Mouse (Mus musculus) hindlimb bud, embryonic 11.5 days (tissue): Measurements from ENCODE around the gene Pgm3.

ENCODE experiments used
- DNase-seq: peaks from one replicate; pipeline ENCODE4 v3.0.0-alpha.2; 2012; ENCODE audit warnings: low read depth, low spot score; ENCODE audit errors: extremely low spot score

Gene Pgm3

DNA sequence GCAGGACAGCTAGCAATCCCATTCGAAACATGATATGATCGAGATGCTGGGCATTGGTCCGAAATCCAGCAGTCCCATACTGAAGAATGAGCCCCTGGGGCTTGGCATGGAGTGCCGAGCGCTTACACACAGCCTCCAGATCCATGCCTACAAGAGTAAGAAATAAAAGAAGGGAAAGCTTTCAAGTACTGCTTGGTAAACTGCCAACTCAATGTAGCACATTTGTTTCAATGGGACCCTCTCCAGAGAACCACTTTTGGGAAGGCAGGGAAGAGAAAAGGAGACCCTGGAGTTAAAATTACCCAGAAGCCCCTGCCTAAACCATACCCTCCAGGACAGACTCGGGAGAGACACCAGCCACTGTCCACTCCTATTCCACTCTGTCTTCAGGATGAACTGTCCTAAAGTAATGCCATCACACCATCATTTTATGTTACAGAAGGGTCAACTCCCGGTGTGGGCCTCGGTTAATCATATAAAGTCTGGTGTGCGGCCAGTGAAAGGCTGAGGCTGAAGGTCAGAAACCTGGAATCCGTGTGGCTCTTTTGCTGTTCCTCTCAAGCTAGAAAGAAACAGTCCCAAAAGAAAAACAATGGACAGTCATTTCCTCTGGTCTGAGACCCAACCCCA lies 1.3 kb downstream of the Pgm3 start:
- DNase-seq, result no peak

DNA sequence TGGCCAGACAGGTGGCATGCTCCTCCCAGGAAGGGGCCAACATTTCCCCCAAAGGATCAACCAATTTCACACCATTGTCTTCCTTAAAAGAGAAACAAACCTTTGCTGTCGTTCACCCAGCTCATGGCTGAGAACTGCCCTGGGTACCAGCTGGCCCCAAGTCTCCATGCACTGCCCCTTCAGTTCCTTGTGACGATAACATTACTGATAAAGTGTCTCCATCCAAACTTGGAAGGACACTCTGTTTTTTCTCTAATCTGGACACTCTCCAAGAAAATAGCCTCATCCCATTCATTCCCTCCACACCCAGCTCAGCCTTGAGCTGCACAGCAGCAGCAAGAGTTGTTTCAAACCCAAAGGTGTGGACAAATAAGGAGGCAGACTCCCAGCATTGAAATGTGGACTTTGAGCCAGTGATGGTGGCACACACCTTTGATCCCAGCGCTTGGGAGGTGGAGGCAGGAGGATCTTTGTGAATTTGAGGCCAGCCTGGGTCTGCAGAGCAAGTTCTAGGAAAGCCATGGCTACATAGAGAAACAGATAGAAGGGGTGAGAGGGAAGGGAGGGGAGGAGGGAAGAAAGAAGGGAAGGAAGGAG lies 2.2 kb downstream of the Pgm3 start:
- DNase-seq, result no peak

DNA sequence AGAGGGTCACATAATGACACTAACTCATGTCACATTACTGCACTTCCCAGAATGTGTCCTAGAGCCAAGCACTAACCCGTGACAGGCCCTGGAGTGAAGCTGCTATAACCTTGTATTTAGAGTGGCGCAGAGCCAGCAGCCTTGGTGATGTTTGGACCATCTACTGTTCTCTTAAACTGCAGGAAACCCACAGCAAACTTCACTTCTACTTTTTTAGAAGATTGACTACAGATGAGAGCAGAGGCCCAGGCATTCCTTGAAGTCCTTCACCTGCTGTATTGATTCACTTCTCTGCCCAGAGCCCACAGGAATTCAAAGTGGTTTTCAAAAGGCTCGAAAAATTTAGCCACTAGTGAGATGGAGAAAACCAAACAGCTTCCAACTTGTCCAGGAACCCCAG lies 11.1 kb downstream of the Pgm3 start:
- no peak for DNase-seq

DNA sequence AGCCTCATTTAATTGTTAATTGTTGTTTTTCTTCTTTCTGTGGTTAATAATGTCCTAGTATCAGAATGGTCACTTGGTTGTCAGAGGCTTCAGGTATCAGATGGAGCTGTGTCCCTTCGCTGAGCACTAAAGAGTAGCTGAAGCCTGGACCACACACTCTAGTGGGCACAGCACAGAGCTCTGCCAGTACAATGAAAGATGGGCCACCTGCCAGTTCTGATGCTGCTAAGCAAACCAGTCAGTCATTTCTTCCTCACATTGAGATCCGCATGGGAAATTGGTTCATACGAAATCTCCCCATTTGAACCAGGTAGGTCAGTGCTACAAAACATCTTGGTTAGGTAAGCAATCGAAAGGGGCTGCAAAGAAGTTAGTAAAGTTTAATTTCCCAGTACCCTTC lies 17.0 kb downstream of the Pgm3 start:
- DNase-seq, result no peak

DNA sequence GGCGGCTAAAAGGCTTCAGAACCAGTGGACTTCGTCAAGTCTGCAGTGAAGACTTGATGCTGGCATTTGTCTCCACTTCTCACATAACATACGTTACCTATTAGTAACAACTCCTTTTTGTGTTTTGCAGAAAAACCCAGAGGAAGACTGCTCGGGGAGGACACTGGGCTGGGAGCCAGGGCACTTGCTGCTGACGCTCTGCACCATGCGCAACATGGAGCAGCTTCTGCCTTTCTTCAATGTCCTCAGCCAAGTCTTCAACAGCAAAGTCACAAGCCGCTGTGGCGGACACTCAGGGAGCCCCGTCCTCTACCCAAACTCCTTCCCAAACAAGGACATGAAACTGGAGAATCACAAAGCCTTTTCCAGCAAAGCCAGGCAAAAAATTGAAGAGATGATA lies 17.8 kb downstream of the Pgm3 start:
- DNase-seq, result no peak

DNA sequence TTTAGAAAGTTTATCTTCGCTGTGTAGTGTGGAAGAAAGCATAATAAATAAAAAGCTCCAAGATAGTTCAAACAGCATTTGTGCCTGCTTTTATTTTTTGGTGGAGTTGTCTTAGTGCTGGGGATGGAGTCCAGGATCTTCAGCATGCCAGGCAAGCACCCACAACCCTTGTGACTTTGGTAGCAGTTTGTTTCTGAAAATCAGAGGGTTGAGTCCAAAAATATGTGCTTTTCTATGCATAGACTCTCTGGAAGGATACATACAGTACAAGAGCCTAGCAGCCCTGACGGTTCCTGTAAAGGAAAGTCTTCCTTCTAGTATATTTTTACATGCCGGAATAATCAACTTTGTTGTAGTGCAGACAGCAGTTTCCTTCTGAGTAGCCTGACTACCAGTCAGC lies 20.9 kb downstream of the Pgm3 start:
- no peak for DNase-seq

DNA sequence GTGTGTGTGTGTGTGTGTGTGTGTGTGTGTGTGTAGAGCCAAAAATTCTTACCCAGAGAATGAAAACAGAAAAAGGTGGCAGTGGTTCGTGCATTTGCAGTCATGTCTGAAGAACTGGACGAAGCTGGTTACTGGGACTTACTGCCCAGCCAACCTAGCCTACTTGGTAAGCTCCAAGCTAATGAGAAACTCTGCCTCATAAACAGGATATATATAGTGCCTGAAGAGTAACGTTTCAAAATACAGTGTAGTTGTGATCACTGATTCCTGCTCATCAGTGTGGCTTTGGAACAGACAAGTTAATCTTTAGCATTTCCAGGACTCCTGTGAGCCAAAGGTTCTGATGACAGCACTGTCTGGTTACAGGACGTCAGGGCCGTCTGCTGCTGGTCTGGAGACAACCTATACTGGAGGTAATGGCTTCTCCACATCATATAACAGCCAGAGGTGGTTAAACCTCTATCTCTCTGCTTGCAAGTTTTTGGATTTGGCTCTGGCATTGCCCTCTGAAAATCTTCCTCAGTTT lies 21.9 kb downstream of the Pgm3 start:
- DNase-seq, result no peak

DNA sequence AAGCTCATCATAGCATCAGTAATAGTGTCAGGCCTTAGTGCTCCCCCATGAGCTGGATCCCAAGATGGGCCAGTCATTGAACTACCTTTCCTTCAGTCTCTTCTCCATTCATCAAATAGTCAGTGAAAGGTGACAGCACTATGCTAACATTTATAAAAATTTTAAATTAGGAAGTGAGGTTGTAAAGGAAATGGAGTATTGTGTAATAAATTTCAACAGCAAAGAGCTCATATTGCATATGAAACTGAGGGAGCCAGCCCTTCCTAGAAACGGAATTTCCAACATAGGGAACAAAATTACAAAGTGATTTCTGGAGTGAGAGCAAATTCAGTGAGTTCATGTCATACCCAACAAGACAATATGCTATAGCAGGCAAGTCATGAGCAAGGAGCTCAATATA lies 27.1 kb downstream of the Pgm3 start:
- DNase-seq, result no peak

DNA sequence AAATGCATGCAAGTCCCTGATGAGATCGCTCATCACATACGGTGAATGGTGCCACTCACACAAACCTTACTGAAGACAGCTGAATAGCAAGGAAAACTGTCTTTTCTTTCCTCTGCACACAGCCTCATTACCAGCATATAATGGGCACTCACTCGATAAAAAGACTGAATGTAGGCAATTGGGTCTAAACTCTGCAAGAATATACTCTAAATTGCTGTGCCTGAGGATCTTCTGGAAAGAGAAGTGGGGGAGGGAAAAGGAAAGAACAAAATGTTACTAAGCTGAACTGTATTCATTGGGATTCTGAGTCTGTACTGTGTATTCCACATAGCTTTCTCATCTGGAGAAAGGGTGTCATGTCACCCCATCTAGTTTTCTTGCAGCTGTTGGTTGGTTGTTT lies 28.2 kb downstream of the Pgm3 start:
- DNase-seq, result no peak

DNA sequence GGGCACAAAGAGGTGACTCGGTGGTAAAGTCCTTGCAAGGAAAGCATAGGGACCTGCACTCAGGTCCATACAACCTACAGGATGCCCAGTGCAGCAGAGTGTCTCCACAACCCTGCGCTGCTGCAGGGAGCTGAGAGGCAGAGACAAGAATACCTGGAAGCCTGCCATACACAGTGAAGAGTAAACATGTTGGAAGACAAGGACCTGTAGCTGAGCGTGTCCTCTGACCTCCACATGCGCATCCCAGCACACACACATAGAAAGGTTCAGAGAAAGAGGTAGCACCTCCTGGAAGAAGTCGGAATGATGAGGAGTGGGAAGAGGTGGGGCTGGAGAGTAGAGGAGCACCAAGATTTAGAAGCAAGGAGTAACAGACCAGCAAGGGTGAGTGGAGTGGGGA lies 37.6 kb downstream of the Pgm3 start:
- DNase-seq, result no peak

DNA sequence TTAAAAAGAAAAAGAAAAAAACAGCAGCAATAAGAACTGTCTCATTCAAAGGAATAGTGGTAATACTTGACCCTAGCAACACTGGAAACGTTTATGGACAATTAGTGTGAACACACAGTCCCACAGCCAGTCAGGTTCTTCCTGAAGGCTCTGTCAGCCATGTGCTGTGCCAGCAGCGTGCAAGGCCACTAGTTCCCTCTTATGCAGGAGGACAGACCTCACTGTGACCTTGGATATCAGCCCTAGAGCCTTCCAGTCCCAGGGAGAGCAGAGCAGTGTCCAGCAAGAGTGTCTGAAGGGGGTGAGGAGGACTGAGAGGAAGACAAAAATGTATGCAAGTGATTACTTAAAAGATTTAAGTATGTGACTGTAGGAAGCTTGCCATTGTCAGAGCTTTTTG lies 46.0 kb downstream of the Pgm3 start:
- DNase-seq, result no peak

DNA sequence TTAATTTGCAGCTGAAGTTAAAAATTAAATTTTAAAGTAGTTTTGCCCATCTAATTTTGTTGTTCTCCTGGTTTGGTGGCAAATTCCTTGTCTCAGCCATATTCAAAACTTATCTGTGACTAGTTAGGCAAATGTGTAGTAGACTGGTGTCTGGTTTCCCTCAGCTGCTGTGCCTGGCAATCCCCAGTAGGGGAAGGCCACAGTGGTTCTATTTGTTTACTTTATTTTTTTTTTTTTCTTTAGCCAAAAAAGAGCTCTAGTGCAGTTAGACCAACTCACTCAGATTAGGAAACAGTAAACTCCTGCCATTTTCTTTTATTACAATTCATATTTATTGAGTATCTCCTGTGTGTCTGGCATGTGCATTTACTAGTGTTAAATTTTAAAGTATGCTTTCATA lies 49.3 kb downstream of the Pgm3 start:
- DNase-seq, result no peak

DNA sequence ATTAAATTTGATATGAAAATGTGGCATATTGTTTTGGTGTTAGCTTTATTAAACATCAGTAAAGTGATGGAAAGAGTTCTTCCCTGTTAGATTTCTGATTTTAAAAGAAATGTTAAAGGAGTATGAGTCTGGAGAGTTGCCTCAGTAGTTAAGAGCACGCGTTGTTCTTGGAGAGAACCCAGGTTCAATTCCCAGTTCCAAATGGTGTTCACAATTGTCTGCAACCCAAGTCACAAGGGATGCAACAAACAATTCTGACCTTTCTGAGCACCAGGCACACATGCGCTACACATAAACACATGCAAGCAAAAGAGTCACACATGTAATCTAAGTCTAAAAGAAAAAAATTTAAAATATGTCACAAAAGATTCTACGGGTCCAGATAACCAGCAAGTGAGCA lies 56.8 kb downstream of the Pgm3 start:
- DNase-seq, result no peak

DNA sequence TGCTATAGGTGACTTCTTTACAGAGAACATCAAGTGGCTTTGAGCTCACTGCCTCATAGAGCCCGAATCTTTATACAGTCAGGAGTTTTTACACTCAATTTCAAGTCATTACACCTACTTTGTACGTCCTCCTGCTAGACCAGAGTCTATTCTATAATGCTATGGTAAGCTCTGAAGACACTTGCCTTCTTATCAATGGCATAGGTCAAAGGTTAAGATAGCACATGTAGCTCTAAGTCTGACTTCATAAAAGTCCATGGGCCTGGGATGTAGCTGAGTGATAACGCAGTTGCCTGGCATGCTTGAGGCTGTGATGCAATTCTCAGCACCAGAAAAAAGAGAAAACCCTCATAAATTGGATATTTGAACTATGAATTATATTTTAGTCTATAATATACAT lies 57.3 kb downstream of the Pgm3 start:
- DNase-seq, result no peak

DNA sequence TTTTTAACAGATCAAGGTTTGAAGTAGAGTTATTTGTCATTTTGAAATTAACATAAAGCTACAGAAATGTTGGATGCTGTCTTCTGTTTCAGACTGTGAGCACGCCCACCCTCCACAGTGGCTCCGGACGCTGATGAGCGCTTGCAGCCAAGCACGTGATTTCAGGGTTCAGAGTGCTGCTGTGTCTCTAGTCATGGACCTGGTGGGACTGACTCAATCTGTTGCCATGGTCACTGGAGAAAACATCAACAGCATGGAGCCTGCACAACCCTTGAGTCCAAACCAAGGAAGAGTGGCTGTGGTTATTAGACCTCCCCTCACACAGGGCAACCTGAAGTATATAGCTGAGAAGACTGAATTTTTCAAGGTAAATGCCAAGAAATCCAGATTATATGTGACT lies 57.9 kb downstream of the Pgm3 start:
- DNase-seq, result no peak

DNA sequence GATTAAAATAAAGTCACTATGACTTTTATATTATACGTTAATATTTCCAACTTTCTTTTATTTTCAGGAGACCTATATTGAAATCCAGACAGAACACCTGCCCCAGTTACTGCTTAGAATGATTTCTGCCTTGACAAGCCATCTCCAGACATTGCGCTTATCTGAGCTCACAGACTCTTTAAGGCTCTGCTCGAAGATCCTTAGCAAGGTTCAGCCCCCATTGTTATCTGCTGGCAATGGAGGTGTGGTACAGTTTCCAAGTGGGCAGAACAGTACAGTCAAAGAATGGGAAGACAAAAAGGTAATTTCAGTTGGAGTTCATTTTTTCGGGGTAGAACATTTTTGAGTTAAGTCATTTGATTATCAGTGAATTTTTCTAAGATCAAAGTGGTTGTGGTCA lies 64.2 kb downstream of the Pgm3 start:
- no peak for DNase-seq
